Mouse (Mus musculus): ENCODE results near the gene Adprm.

GRCm38 (mm10) chr11:67072615-67073130, 20.3 kb upstream of the Adprm start:
- TF ChIP-seq CTCF (IDR thresholded peaks at IDR 0.05; ENCODE audit: low read depth, low read length): no peak
- TF ChIP-seq EP300 (IDR thresholded peaks at IDR 0.05; ENCODE audit: insufficient read depth, low read depth, low read length): no peak
- no peak for TF ChIP-seq POLR2A (IDR thresholded peaks at IDR 0.05; ENCODE audit: insufficient read depth, low read length)

Data from ES-Bruce4 (cell line).